Mouse (Mus musculus) testis, adult 2 months (tissue): ENCODE measurements around the gene Fut8. TPM values are rescaled to one million over a fixed set of nuclear protein-coding genes. Genes with fewer than 3 reads are reported as not detected.
"Not testable (repeated sequence)": the region's sequence is repeated elsewhere in the genome, so short reads cannot be mapped to it uniquely, and the experiment has no call there.

Source experiments
- H3K27ac ChIP-seq: fragments of 200-500 bp; 2 replicates; pipeline ENCODE4 v1.5.1; 2012; ENCODE audit warnings: low read depth, low read length; ENCODE audit not compliant: control insufficient read depth, insufficient read depth
- H3K27me3 ChIP-seq: fragments of 200-500 bp; 2 replicates; pipeline ENCODE4 v1.6.1; 2012; ENCODE audit warnings: mild to moderate bottlenecking, low read length, moderate library complexity; ENCODE audit not compliant: control insufficient read depth, insufficient read depth
- H3K36me3 ChIP-seq: fragments of 200-500 bp; 2 replicates; pipeline ENCODE4 v1.6.1; 2012; ENCODE audit warnings: mild to moderate bottlenecking, low read length; ENCODE audit not compliant: control insufficient read depth, insufficient read depth
- H3K4me1 ChIP-seq: fragments of 200-500 bp; 2 replicates; pipeline ENCODE4 v1.6.1; 2012; ENCODE audit warnings: low read length; ENCODE audit not compliant: control insufficient read depth, insufficient read depth
- H3K4me3 ChIP-seq: fragments of 200-500 bp; 2 replicates; pipeline ENCODE4 v1.5.1; 2012; ENCODE audit warnings: low read depth, mild to moderate bottlenecking, low read length, moderate library complexity, mixed read lengths; ENCODE audit not compliant: control insufficient read depth
- CTCF ChIP-seq: fragments of 200-500 bp; IDR thresholded peaks from 2 replicates; pipeline ENCODE4 v1.5.1; 2012; ENCODE audit warnings: low read depth, mild to moderate bottlenecking, inconsistent platforms, low read length, moderate library complexity; ENCODE audit not compliant: control insufficient read depth, insufficient read depth, insufficient replicate concordance
- POLR2A ChIP-seq: fragments of 200-500 bp; IDR thresholded peaks from 2 replicates; pipeline ENCODE4 v1.6.1; 2012; ENCODE audit warnings: low read depth, mild to moderate bottlenecking, inconsistent platforms, low read length, moderate library complexity; ENCODE audit not compliant: control insufficient read depth
- polyA plus RNA-seq: library from polyadenylated mRNA; depleted of rRNA; stranded (reverse); fragments of >200 nt; gene quantifications from 2 replicates; pipeline ENCODE4 v1.2.3, GENCODE M21; 2012

Gene Fut8
- polyA plus RNA-seq, 1 experiment: 16.2 TPM

- Histone ChIP-seq H3K27me3 (no peaks in the 10 kb centered on the region), H3K4me3 (no peak overlapping the region), H3K36me3 (no peaks in the 10 kb centered on the region), H3K4me1 (no peaks in the 10 kb centered on the region), H3K27ac (no peak overlapping the region)
- TF ChIP-seq POLR2A: no peak
- TF ChIP-seq CTCF: no peak
These were observed 24.7 kb downstream of the Fut8 start for GRCm38 (mm10) chr12:77262650-77263049.

GRCm38 (mm10) chr12:77263816-77264215, 25.9 kb downstream of the Fut8 start:
- Histone ChIP-seq H3K4me3 (no peak overlapping the region), H3K36me3 (no peaks in the 10 kb centered on the region), H3K27me3 (no peaks in the 10 kb centered on the region), H3K27ac (no peak overlapping the region), H3K4me1 (no peaks in the 10 kb centered on the region)
- TF ChIP-seq POLR2A: no peak
- no peak for TF ChIP-seq CTCF

- Histone ChIP-seq H3K4me3 (no peak overlapping the region), H3K27me3 (no peaks in the 10 kb centered on the region), H3K36me3 (no peaks in the 10 kb centered on the region), H3K27ac (no peak overlapping the region), H3K4me1 (no peaks in the 10 kb centered on the region)
- no peak for TF ChIP-seq POLR2A
- TF ChIP-seq CTCF: no peak
These were observed 32.8 kb downstream of the Fut8 start for GRCm38 (mm10) chr12:77270694-77271093.

- H3K4me1 ChIP-seq: no peaks in the 10 kb centered on the region
- H3K27ac ChIP-seq: no peak overlapping the region
- H3K36me3 ChIP-seq: no peaks in the 10 kb centered on the region
- no peak for TF ChIP-seq POLR2A
- TF ChIP-seq CTCF: no peak
- no peak overlapping the region for H3K4me3 ChIP-seq
- H3K27me3 ChIP-seq: no peaks in the 10 kb centered on the region
These were observed 50.6 kb downstream of the Fut8 start for GRCm38 (mm10) chr12:77288507-77288906.

GRCm38 (mm10) chr12:77291017-77291416, 53.1 kb downstream of the Fut8 start:
- H3K27ac ChIP-seq: no peak overlapping the region
- no peak for TF ChIP-seq CTCF
- TF ChIP-seq POLR2A: no peak
- no peaks in the 10 kb centered on the region for H3K27me3 ChIP-seq
- no peaks in the 10 kb centered on the region for H3K4me1 ChIP-seq
- H3K36me3 ChIP-seq: no peaks in the 10 kb centered on the region
- no peak overlapping the region for H3K4me3 ChIP-seq

GRCm38 (mm10) chr12:77291864-77292263, 53.9 kb downstream of the Fut8 start:
- not testable (repeated sequence) for H3K36me3 ChIP-seq, H3K4me1 ChIP-seq, H3K4me3 ChIP-seq, H3K27ac ChIP-seq, H3K27me3 ChIP-seq

- Histone ChIP-seq H3K27me3 (no peaks in the 10 kb centered on the region), H3K36me3 (no peaks in the 10 kb centered on the region), H3K4me3 (no peak overlapping the region), H3K4me1 (no peaks in the 10 kb centered on the region), H3K27ac (no peak overlapping the region)
- no peak for TF ChIP-seq POLR2A
These were observed 54.7 kb downstream of the Fut8 start for GRCm38 (mm10) chr12:77292375-77293258.

GRCm38 (mm10) chr12:77296119-77296518, 58.2 kb downstream of the Fut8 start:
- TF ChIP-seq CTCF: no peak
- TF ChIP-seq POLR2A: no peak

More at GRCm38 (mm10) chr12:77296119-77296518, 58.2 kb downstream of the Fut8 start:
- Histone ChIP-seq H3K4me3 (no peak overlapping the region), H3K36me3 (no peaks in the 10 kb centered on the region), H3K27ac (no peak overlapping the region), H3K27me3 (no peaks in the 10 kb centered on the region), H3K4me1 (no peaks in the 10 kb centered on the region)
